Mouse (Mus musculus): ENCODE data around the gene Bod1l. TPM values are rescaled to one million over a fixed set of nuclear protein-coding genes. Genes with fewer than 3 reads are reported as not detected.
A peak's percentile ranks its signal among the peaks of the same experiment; 100 is the strongest.

Gene Bod1l
- 10 to 100 TPM; 17.0 to 17.8 TPM for total RNA-seq (2021)

- peak; percentile 97 for DNase-seq
These were observed at the start of gene Bod1l for GRCm38 (mm10) chr5:41844147-41844529. Gene Bod1l (minus strand): TSS chr5:41844315.

GRCm38 (mm10) chr5:41893351-41893750, 49.2 kb upstream of the Bod1l start:
- no peak for DNase-seq

- no peak for DNase-seq
These were observed 46.8 kb upstream of the Bod1l start for GRCm38 (mm10) chr5:41890871-41891270.

DNA sequence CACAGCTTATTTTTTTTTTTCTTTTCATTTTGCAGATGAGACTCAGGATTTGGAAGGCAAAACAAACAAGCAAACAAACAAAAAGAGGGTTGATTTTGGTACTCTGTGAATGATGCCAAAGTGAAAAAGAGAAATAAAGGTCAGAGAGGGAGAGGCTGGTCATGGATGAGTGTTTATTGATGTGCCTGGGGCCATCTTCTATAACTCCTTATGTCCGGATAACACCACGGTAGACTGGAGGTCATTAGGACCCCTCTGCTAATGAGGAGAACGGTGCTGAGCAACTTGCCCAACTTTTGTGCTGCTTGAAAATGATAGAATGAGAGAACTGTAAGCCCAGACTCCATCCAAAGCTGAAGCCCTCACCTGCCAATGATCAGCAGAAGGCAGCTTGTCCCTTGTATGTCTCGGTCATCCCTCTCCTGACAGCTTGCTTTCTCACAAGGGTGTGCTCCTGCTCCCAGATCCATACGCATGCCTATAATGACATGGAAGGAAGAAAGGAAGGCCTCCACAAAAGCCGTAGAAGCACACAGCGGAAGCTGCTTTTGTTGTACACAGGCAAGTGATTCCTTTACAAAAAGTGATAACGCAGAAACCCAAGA, 45.2 kb upstream of the Bod1l start:
- no peak for DNase-seq

DNA sequence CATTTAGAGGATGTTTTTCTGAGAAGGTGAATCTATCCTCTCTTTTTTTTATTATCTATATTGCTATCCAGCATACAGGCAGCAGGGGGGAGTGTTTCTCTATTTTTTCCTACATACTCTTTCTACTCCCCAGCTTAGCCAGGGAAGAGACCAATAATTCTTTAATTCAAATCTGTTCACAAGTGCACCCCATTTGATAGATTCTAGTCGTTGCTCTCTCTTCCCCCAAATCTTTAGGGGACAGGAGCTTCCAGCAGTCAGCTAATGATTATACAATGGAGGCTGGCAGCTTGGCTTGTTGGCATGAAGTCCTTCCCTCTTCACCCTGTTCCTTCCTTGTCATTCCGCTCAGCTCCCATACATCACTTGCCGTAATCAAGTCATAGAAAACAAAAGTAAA, 44.7 kb upstream of the Bod1l start:
- no peak for DNase-seq

- DNase-seq = peak; percentile 78
These were observed 43.6 kb upstream of the Bod1l start for GRCm38 (mm10) chr5:41887738-41888137.

DNA sequence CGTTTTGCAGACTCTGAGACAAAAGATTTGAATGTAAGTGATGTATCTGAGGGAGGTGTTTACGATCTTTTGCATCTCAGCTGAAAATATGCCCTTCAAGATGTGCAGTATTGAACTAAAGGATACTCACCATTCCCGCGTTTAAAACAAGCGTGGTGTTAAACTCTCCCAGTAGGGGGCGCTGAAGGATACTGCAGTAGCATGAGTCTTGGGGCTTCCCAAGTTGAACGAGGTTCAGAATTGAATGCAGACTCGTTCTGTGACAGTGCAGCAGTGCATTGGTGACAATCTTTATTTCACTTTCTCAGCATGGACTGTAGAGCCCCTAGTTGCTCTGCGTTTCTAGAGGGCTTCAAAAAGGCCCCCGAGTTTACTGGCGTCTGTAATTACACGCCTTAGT, 40.4 kb upstream of the Bod1l start:
- DNase-seq = peak; percentile 70

DNA sequence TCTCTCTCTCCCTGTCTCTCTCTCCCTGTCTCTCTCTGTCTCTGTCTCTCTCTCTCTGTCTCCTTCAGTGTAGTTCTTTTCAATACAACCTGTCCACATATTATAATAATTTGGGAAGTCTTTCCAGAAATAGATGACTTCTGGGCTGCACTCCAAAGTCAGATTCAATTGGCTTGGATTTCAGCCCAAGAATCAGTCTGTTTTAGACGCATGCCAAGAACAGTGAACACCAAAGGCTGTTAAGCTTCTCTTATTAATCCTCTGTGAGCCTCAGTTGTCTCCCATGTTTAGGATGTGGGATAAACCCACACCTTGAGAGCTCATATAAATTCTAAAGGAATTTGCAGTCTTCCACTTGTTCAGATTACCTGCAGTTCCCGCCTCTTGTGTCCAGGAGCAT, 27.0 kb upstream of the Bod1l start:
- DNase-seq = peak; percentile 12

DNA sequence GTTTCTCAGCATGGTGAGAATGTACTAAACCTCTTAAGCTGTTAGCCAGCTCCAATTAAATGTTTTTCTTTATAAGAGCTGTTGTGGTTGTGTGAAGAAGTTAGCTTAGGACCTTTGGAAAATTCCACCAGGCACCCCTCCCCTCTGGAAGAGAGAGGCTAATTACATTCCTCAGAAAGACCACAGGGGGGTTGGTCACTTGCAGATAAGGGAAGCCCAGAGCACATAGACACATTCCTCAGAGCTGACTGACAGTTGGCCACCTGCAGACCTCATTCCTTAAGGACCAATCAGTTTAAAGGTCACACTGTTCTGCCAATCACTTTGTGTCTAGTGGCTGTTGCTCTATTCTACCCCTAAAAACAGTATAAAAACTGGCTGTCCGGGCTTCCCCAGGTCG, 11.7 kb upstream of the Bod1l start:
- DNase-seq = no peak

DNA sequence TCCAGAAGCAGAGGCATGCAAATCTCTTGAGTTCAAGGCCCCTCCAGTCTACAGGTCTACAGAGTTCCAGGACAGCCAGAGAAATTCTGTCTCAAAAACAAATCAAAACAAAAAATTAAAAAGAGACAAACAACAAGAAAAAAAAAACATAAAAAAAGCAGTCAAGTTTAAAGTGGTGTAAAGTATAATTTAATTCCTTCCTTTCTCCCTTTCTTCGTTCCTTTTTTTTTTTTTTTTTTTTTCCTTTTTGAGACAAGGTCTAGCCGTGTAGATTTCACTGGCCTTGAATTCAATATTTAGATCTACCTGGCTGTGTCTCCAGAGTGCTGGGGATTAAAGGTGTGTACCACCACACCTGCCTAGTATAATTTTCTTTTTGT, 1.4 kb upstream of the Bod1l start:
- DNase-seq = no peak

DNA sequence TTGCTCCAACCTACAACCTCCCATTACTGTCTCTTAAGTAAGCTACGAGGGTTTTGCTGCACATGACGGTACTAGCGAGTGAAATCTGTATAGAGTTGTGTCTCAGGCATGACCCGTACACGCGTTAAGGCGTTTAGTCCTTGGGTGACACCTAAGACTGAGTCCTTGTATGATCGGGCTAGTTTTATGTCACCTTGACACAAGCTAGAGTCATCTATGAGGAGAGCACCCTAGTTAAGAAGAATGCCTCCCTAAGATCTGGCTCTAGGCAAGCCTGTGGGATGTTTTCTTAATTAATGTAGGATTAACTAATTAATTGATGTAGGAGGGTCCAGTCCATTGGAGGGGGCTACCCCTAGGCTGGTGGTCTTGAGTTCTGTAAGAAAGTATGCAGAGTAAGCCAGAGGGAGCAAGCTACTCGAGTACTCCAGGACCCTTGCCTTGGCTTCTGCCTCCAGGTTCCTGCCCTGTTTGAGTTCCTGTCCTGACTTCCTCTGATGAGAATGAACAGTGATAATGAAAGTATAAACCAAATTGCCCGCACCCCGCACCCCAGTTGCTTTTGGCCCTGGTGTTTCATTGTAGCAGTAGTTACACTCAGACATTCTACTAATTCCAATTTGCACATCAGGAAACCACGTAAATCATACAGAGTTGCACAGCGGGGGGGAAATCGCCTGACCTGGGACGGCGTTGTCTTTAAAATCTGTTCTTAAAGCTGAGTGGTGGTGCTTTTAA, 874 bp upstream of the Bod1l start:
- DNase-seq = peak; percentile 14

DNA sequence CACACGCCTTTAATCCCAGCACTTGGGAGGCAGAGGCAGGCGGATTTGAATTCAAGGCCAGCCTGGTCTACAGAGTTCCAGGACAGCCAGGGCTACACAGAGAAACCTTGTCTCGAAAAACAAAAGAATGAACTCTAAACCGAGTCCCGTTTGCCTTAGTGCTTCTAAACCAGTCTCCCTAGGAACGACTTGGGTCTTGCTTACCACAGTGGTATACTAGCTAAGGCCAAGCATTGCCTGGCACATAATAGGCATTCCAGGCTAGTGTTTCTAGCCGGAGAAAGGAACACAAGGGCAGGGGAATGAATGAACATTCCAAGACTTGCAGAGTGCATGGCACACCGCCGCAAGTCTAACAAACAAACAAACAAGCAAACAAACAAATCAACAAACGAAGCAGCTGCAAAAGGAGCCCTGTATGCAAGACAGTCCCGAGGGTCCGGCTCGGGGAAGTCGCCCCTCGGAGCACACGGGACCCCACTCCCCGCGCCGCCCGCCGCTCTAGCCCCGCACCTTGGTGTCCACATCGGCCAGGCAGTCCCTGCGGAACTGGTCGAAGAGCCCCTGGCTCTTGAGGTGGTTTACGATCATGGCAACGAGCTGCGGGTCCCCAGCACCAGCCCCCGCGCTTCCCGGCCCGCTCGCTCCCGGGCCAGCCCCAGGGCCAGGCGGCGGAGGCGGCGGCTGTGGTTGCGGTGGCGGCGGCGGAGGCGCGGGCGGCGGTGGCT, 532 bp downstream of the Bod1l start:
- no peak for DNase-seq

GRCm38 (mm10) chr5:41842681-41843080, 1.4 kb downstream of the Bod1l start:
- DNase-seq = peak; percentile 39

DNA sequence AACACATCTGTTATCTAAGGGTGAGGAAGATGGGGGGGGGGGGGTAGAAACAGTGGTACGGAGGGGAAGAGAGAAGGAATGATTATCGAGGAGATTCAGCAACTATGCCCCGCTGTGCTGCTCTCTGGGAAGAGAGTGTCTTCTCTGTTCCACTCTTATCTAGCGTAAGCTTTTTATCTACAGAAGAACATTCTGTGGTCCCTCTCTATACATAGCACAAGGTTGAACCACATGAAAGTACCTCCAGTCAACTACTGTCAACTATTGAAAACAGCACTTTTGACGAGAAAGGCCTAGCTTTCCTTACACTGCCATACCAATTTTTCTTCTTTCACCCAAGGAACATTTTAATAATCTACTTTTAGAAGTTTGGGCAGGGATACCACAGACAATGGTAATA, 2.4 kb downstream of the Bod1l start:
- DNase-seq = no peak

GRCm38 (mm10) chr5:41830100-41830499, 14.0 kb downstream of the Bod1l start:
- no peak for DNase-seq

GRCm38 (mm10) chr5:41821158-41821557, 23.0 kb downstream of the Bod1l start:
- DNase-seq = no peak

GRCm38 (mm10) chr5:41820530-41820929, 23.6 kb downstream of the Bod1l start:
- no peak for DNase-seq

- no peak for DNase-seq
These were observed 31.6 kb downstream of the Bod1l start for GRCm38 (mm10) chr5:41812516-41812915.

DNA sequence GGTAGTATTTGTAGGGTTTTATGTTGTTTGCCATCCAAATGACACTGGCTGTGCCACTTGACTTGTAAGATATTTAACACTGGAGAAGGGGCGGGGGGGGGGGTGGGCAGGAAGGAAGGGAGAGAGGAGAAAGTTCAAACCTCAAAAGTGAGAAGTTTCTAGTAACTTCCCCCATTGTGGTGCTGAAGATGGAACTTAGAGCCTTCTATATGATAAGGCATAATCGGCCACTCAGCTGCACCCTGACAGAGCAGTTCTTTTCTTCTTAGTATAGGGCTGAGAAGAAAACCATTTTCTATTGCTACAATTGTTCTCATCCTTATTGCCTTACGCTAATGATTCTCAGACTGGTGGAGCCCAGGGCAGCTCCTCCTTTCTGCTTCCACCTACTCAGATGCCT, 32.8 kb downstream of the Bod1l start:
- no peak for DNase-seq

DNA sequence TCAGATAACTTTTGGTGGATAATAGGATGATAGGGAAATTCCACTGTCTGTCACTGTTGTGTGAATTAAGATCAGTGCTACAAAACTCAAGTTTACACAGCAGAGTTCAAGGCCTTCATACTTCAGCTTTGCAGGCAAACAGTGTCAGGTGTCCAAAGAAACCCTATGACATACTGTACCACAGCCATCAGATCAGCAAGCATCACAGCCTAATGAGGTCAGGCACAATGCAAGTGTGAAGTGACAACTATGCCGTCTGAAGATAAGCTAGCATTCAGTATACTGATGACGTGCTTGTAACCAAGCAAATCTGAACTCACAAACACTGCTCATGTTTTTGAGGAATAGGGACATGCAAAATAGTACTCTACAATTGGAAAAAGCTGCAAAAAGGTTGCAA, 36.7 kb downstream of the Bod1l start:
- peak; percentile 7 for DNase-seq

- no peak for DNase-seq
These were observed 37.9 kb downstream of the Bod1l start for GRCm38 (mm10) chr5:41806176-41806575.

- DNase-seq = no peak
These were observed 39.0 kb downstream of the Bod1l start for GRCm38 (mm10) chr5:41805085-41805484.

GRCm38 (mm10) chr5:41804643-41805042, 39.5 kb downstream of the Bod1l start:
- DNase-seq = no peak

GRCm38 (mm10) chr5:41801622-41802021, 42.5 kb downstream of the Bod1l start:
- DNase-seq = no peak

Data from heart, postnatal 4 days (tissue).